ENCODE assay signal across 13 mouse cellular contexts in the genomic region with DNA sequence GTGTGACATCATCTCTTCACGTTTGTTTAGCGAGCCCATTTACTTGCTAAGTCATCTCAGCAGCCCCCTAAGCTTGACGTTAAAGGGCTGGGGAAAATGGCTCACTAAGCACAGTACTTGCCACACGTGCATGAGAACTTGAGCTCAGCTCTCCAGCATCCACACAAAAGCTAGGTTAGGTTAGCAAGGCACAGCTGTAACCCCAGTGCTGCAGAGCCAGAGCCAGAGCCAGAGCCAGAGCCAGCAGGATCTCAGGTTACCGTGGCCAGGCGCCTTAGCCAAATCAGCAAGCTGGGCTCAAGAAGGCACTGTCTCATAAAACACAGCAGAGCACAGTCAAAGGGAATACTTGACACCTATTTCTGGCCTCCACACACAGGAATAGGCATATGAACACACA. TPM values are rescaled to one million over a fixed set of nuclear protein-coding genes. Genes with fewer than 3 reads are reported as not detected.
DNase-seq lines count a peak whose midpoint lies in the region; ATAC-seq and TF ChIP-seq lines count a peak whose summit lies in the region.
"Had no signal": no experiment of that assay in that cellular context is flagged by ENCODE, and none has a peak within 500 bp of the region (broad histone marks: within the 10 kb centered on the region; RNA-seq: fewer than 3 reads in every experiment).

No protein-coding gene starts in this region.

- no peak overlapping the region for H3K9ac ChIP-seq in lung, embryonic 14.5 days
- H3K9ac ChIP-seq in forebrain, embryonic 16.5 days (replicated peaks; ENCODE audit: low read depth, low read length) = no peak overlapping the region
- H3K9ac ChIP-seq in forebrain, embryonic 11.5 days (ENCODE audit: low read length) = no peak overlapping the region
- H3K9ac ChIP-seq: liver, embryonic 15.5 days had no signal

- H3K4me3 ChIP-seq in lung, embryonic 14.5 days (ENCODE audit: low read depth, low read length) = no peak overlapping the region
- H3K4me3 ChIP-seq in lung, adult 2 months (replicated peaks; ENCODE audit: extremely low read depth, low read depth, low read length) = no peak overlapping the region
- no peak overlapping the region for H3K4me3 ChIP-seq in small intestine, adult 2 months (ENCODE audit: low read depth, low read length)
- H3K4me3 ChIP-seq in forebrain, embryonic 16.5 days (replicated peaks; ENCODE audit: low read length) = no peak overlapping the region
- no peak overlapping the region for H3K4me3 ChIP-seq in forebrain, embryonic 11.5 days (ENCODE audit: low read depth, low read length)
- H3K4me3 ChIP-seq: erythroblast, embryonic 14.5 days; hindbrain, embryonic 10.5 days; liver, embryonic 15.5 days had no signal

- H3K36me3 ChIP-seq in lung, embryonic 14.5 days (ENCODE audit: insufficient read depth) = peaks cover 51% of the 10 kb centered on the region
- peaks cover 9% of the 10 kb centered on the region for H3K36me3 ChIP-seq in small intestine, adult 2 months (ENCODE audit: control insufficient read depth, insufficient read depth, low read length)
- H3K36me3 ChIP-seq in forebrain, embryonic 16.5 days (ENCODE audit: control insufficient read depth, insufficient read depth) = peaks cover 5% of the 10 kb centered on the region; the same call in 1 of the 2 replicates
- H3K36me3 ChIP-seq in forebrain, embryonic 11.5 days (ENCODE audit: control insufficient read depth, insufficient read depth, low read length) = no peaks in the 10 kb centered on the region

- TF ChIP-seq POLR2A in lung, adult 2 months (IDR thresholded peaks at IDR 0.05; ENCODE audit: borderline replicate concordance, extremely low read depth, low read depth, low read length) = no peak
- TF ChIP-seq POLR2A in small intestine, adult 2 months (IDR thresholded peaks at IDR 0.05; ENCODE audit: low read depth, low read length) = no peak

- WGBS in lung, embryonic 14.5 days = 53% methylated on average over 6 of the region's 6 CpGs
- 66% methylated on average over 6 of the region's 6 CpGs for WGBS in lung, adult 2 months
- WGBS in small intestine, adult 2 months = 40% methylated on average over 6 of the region's 6 CpGs
- WGBS in forebrain, embryonic 16.5 days = 77% methylated on average over 6 of the region's 6 CpGs
- 85% methylated on average over 6 of the region's 6 CpGs for WGBS in forebrain, embryonic 11.5 days

- intact Hi-C loops in heart, postnatal 14 days (cut with DNase I) = loop anchor here (5.0 kb wide), 1 partner anchor 33 kb away; no protein-coding TSS in a partner anchor

- peak overlapping the region; percentile 36; the same call in 1 of the 2 replicates for H3K27ac ChIP-seq in lung, embryonic 14.5 days (ENCODE audit: low read depth)
- peak overlapping the region; percentile 74 for H3K27ac ChIP-seq in small intestine, adult 2 months (ENCODE audit: insufficient read depth, low read depth, low read length)
- no peak overlapping the region for H3K27ac ChIP-seq in forebrain, embryonic 16.5 days (ENCODE audit: low read length)
- H3K27ac ChIP-seq in forebrain, embryonic 11.5 days (ENCODE audit: low read depth, low read length) = no peak overlapping the region
- H3K27ac ChIP-seq: liver, embryonic 15.5 days had no signal

- peak; percentile 60 for DNase-seq in lung, embryonic 14.5 days
- no peak for DNase-seq in lung, adult 2 months
- DNase-seq in gastrocnemius, adult 18-20 months (ENCODE audit: low spot score) = peak; percentile 81
- DNase-seq in heart, postnatal 14 days = peak; percentile 44 to 65
- DNase-seq in MN1 (ENCODE audit: low spot score) = no peak
- no peak for DNase-seq in forebrain, embryonic 11.5 days (ENCODE audit: low spot score)
- DNase-seq: right cerebral cortex, adult 18-20 months had no signal

- H3K4me2 ChIP-seq in lung, embryonic 14.5 days = no peak overlapping the region
- H3K4me2 ChIP-seq in forebrain, embryonic 16.5 days (ENCODE audit: low read length) = no peak overlapping the region
- H3K4me2 ChIP-seq in forebrain, embryonic 11.5 days (ENCODE audit: low read depth, low read length, severe bottlenecking) = no peak overlapping the region
- H3K4me2 ChIP-seq: liver, embryonic 15.5 days had no signal

- H3K9me3 ChIP-seq in lung, embryonic 14.5 days (ENCODE audit: low read depth, low read length) = no peaks in the 10 kb centered on the region
- no peaks in the 10 kb centered on the region for H3K9me3 ChIP-seq in forebrain, embryonic 16.5 days (ENCODE audit: control insufficient read depth, low read length)
- no peaks in the 10 kb centered on the region for H3K9me3 ChIP-seq in forebrain, embryonic 11.5 days (ENCODE audit: control insufficient read depth, low read length)
- H3K9me3 ChIP-seq: hindbrain, embryonic 10.5 days; liver, embryonic 15.5 days had no signal

- 0 out of 2 replicates have a peak, but pooled peaks have one; percentile 12 for ATAC-seq in lung, embryonic 14.5 days (ENCODE audit: insufficient read depth)
- ATAC-seq in forebrain, embryonic 16.5 days = no peak
- ATAC-seq in forebrain, embryonic 11.5 days (replicated peaks; ENCODE audit: low FRiP score) = no peak
- ATAC-seq: Patski had no signal

- peaks cover 12% of the 10 kb centered on the region; the same call in 1 of the 2 replicates for H3K4me1 ChIP-seq in lung, embryonic 14.5 days (ENCODE audit: insufficient read depth)
- H3K4me1 ChIP-seq in lung, adult 2 months (ENCODE audit: control insufficient read depth, insufficient read depth, low read length) = peaks cover 7% of the 10 kb centered on the region; the same call in 1 of the 2 replicates
- H3K4me1 ChIP-seq in small intestine, adult 2 months (ENCODE audit: control insufficient read depth, insufficient read depth, insufficient read length, low read length) = peaks cover 68% of the 10 kb centered on the region
- peaks cover 4% of the 10 kb centered on the region; the same call in 1 of the 2 replicates for H3K4me1 ChIP-seq in forebrain, embryonic 16.5 days (replicated peaks; ENCODE audit: control insufficient read depth, insufficient read depth, low read length)
- H3K4me1 ChIP-seq in forebrain, embryonic 11.5 days (replicated peaks; ENCODE audit: control insufficient read depth, insufficient read depth, low read length) = no peaks in the 10 kb centered on the region

- TF ChIP-seq CTCF in lung, embryonic 14.5 days (IDR thresholded peaks at IDR 0.05; ENCODE audit: low read depth) = no peak
- no peak for TF ChIP-seq CTCF in lung, adult 2 months (IDR thresholded peaks at IDR 0.05; ENCODE audit: insufficient read depth, low read length)
- no peak for TF ChIP-seq CTCF in small intestine, adult 2 months (IDR thresholded peaks at IDR 0.05; ENCODE audit: extremely low read depth, insufficient read length, insufficient replicate concordance, low read depth, low read length)

- no peaks in the 10 kb centered on the region for H3K27me3 ChIP-seq in lung, embryonic 14.5 days (ENCODE audit: insufficient read depth, low read length)
- no peaks in the 10 kb centered on the region for H3K27me3 ChIP-seq in small intestine, adult 2 months (ENCODE audit: control insufficient read depth, insufficient read depth, low read length)
- H3K27me3 ChIP-seq in forebrain, embryonic 16.5 days (replicated peaks; ENCODE audit: control insufficient read depth, insufficient read depth, low read length) = no peaks in the 10 kb centered on the region
- no peaks in the 10 kb centered on the region for H3K27me3 ChIP-seq in forebrain, embryonic 11.5 days (ENCODE audit: control insufficient read depth, insufficient read depth, low read length)
- H3K27me3 ChIP-seq: liver, embryonic 15.5 days; Patski had no signal

RNA-seq across cellular contexts. Expression of gene Ube4b, which starts 31.0 kb away (rescaled TPM):
- polyA plus RNA-seq in lung, embryonic 14.5 days (2014; fragmentation: Nextera tagmentation; extraction: Ambion mirVana) = 40.0 and 41.3 TPM in 2 replicates
- polyA plus RNA-seq in lung, adult 2 months (2012; rRNA removed) = 51.0 and 53.3 TPM in 2 replicates
- total RNA-seq in gastrocnemius, adult 18-20 months (2021) = 10 to 100 TPM; 31.7 to 35.5 TPM
- 10 to 100 TPM; 46.3 to 58.6 TPM for total RNA-seq in heart, postnatal 14 days (2021)
- polyA plus RNA-seq in small intestine, adult 2 months (2012; rRNA removed) = 51.0 and 115 TPM in 2 replicates
- 59.8 and 60.7 TPM in 2 replicates for polyA plus RNA-seq in forebrain, embryonic 16.5 days (2015; fragmentation: Nextera tagmentation; extraction: Ambion mirVana)
- polyA plus RNA-seq in forebrain, embryonic 11.5 days (2014; fragmentation: Nextera tagmentation; extraction: Ambion mirVana) = 67.0 and 70.6 TPM in 2 replicates

RNA-seq across cellular contexts. Expression of gene Rbp7, which starts 59.2 kb away (rescaled TPM):
- polyA plus RNA-seq in lung, embryonic 14.5 days (2014; fragmentation: Nextera tagmentation; extraction: Ambion mirVana) = 1.4 and 1.7 TPM in 2 replicates
- polyA plus RNA-seq in lung, adult 2 months (2012; rRNA removed) = 2.1 and 2.2 TPM in 2 replicates
- total RNA-seq in gastrocnemius, adult 18-20 months (2021) = 10 to 100 TPM; 14.6 to 15.4 TPM
- total RNA-seq in heart, postnatal 14 days (2021) = 10 to 100 TPM; 75.7 to 77.1 TPM
- polyA plus RNA-seq in small intestine, adult 2 months (2012; rRNA removed) = 1.0 and 3.9 TPM in 2 replicates
- polyA plus RNA-seq in forebrain, embryonic 16.5 days (2015; fragmentation: Nextera tagmentation; extraction: Ambion mirVana) = not detected in 2 replicates
- polyA plus RNA-seq in forebrain, embryonic 11.5 days (2014; fragmentation: Nextera tagmentation; extraction: Ambion mirVana) = not detected in 2 replicates
- polyA plus RNA-seq: erythroblast, embryonic 14.5 days; hindbrain, embryonic 10.5 days; liver, embryonic 15.5 days; Patski had no signal

Comparison
In these comparisons a context has a peak if more than half of its experiments do, and no peak if none do; other contexts are left out.
1. DNase-seq: peak in lung, embryonic 14.5 days (single experiment), gastrocnemius, adult 18-20 months (single experiment) and heart, postnatal 14 days (2 of 2); none in lung, adult 2 months (single experiment), MN1 (single experiment) and forebrain, embryonic 11.5 days (single experiment).
2. H3K27ac ChIP-seq: peak in lung, embryonic 14.5 days (single experiment) and small intestine, adult 2 months (single experiment); none in forebrain, embryonic 16.5 days (single experiment) and forebrain, embryonic 11.5 days (single experiment).